In the genomic region with DNA sequence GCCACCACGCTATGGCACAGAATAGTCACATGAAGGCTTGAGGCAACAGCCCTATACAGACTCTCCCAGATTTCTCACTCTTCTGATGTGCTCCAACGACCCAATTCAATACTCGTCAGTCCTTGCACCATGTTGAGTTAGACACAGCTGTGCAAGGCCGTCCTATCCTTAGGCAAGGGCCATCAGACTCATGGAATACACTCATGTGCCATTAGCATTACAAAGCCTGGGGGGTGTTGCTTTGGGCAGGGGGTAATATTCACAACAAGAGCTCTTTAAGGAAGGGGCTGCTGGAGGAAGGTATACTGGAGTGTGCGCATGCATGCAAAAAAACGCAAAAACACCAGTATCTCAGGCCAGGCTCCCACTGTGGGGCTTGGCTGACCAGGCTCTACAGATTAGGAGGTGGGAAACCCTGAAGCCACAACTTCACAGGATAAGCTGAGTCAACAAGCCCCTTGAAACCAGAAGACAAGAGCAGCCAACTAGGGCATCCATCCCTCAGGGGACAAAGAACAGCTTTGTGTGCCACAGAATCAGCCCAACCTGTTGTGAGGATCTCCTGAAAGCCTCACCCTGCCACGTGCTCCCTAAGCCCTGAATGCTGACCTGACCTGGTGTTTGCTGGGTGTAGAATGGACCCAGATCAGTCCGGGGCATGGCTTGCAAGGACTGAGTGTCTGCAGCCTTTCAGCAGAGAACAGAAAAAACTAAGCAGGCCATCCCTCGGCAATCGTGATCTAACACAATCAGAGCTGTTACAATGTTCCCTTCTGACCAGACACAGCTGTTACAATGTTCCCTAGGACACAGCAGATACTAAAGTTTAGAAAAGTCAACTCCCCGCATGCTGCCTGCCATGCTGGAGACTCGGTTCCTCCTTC, we compare ENCODE assay signal across 14 mouse cellular contexts.
DNase-seq lines count a peak whose midpoint lies in the region; ATAC-seq and TF ChIP-seq lines count a peak whose summit lies in the region.
"Had no signal": no experiment of that assay in that cellular context is flagged by ENCODE, and none has a peak within 500 bp of the region (broad histone marks: within the 10 kb centered on the region; RNA-seq: fewer than 3 reads in every experiment).

No protein-coding gene starts in this region.

- no peaks in the 10 kb centered on the region for H3K9me3 ChIP-seq in intestine, embryonic 15.5 days
- H3K9me3 ChIP-seq in intestine, postnatal 0 days (ENCODE audit: control insufficient read depth): no peaks in the 10 kb centered on the region
- peaks cover 16% of the 10 kb centered on the region for H3K9me3 ChIP-seq in midbrain, embryonic 10.5 days (replicated peaks)
- no peaks in the 10 kb centered on the region for H3K9me3 ChIP-seq in midbrain, embryonic 16.5 days (replicated peaks; ENCODE audit: control insufficient read depth, low read length, poor library complexity, severe bottlenecking)
- 0 out of 2 replicates have a peak, but pooled peaks cover 5% of the 10 kb centered on the region for H3K9me3 ChIP-seq in forebrain, embryonic 15.5 days

- H3K27ac ChIP-seq in intestine, embryonic 15.5 days: 0 out of 2 replicates have a peak overlapping the region, but pooled peaks have one; percentile 40
- H3K27ac ChIP-seq in intestine, postnatal 0 days (ENCODE audit: low read depth, low read length): no peak overlapping the region
- H3K27ac ChIP-seq in midbrain, embryonic 10.5 days (replicated peaks): peak overlapping the region; percentile 61
- H3K27ac ChIP-seq in midbrain, embryonic 16.5 days (ENCODE audit: low read length): no peak overlapping the region
- H3K27ac ChIP-seq in embryonic fibroblast, embryonic 13.5 days (ENCODE audit: insufficient read depth, low read length): peak overlapping the region; percentile 60
- no peak overlapping the region for H3K27ac ChIP-seq in forebrain, embryonic 15.5 days (replicated peaks)
- H3K27ac ChIP-seq: embryonic facial prominence, embryonic 13.5 days; hindbrain, embryonic 12.5 days had no signal

- DNase-seq in midbrain, embryonic 10.5 days (ENCODE audit: low spot score): no peak
- peak; percentile 45 for DNase-seq in testis, postnatal 10 days (ENCODE audit: low spot score)
- DNase-seq in right cerebral cortex, postnatal 14 days: no peak
- DNase-seq: adrenal gland, adult 8-10 months; cerebellum, adult 18-20 months; thymus, postnatal 4 days had no signal

- H3K27me3 ChIP-seq in intestine, embryonic 15.5 days (replicated peaks): no peaks in the 10 kb centered on the region
- no peaks in the 10 kb centered on the region for H3K27me3 ChIP-seq in intestine, postnatal 0 days (replicated peaks; ENCODE audit: control insufficient read depth, insufficient read depth, low read length)
- H3K27me3 ChIP-seq in midbrain, embryonic 10.5 days (ENCODE audit: low read depth, poor library complexity, severe bottlenecking): no peaks in the 10 kb centered on the region
- no peaks in the 10 kb centered on the region for H3K27me3 ChIP-seq in midbrain, embryonic 16.5 days (ENCODE audit: control insufficient read depth, insufficient read depth, low read depth, low read length)
- H3K27me3 ChIP-seq in forebrain, embryonic 15.5 days: no peaks in the 10 kb centered on the region
- H3K27me3 ChIP-seq: embryonic facial prominence, embryonic 13.5 days; hindbrain, embryonic 12.5 days had no signal

- no peaks in the 10 kb centered on the region for H3K36me3 ChIP-seq in intestine, embryonic 15.5 days
- H3K36me3 ChIP-seq in intestine, postnatal 0 days (ENCODE audit: control insufficient read depth, insufficient read depth): no peaks in the 10 kb centered on the region
- H3K36me3 ChIP-seq in midbrain, embryonic 10.5 days: peaks cover 43% of the 10 kb centered on the region
- H3K36me3 ChIP-seq in midbrain, embryonic 16.5 days (ENCODE audit: control insufficient read depth, insufficient read depth, low read length): no peaks in the 10 kb centered on the region
- no peaks in the 10 kb centered on the region for H3K36me3 ChIP-seq in forebrain, embryonic 15.5 days

- ATAC-seq in intestine, embryonic 15.5 days: no peak
- no peak for ATAC-seq in intestine, postnatal 0 days
- ATAC-seq in midbrain, embryonic 16.5 days: no peak
- ATAC-seq in forebrain, embryonic 15.5 days (replicated peaks): no peak

- TF ChIP-seq POLR2A in embryonic fibroblast, embryonic 13.5 days (IDR thresholded peaks at IDR 0.05; ENCODE audit: low read depth, low read length): no peak

- H3K4me2 ChIP-seq in intestine, embryonic 15.5 days (replicated peaks): no peak overlapping the region
- H3K4me2 ChIP-seq in intestine, postnatal 0 days (replicated peaks; ENCODE audit: low read depth): no peak overlapping the region
- H3K4me2 ChIP-seq in midbrain, embryonic 16.5 days (ENCODE audit: low read length): no peak overlapping the region
- H3K4me2 ChIP-seq in forebrain, embryonic 15.5 days (replicated peaks): no peak overlapping the region
- H3K4me2 ChIP-seq: embryonic facial prominence, embryonic 13.5 days; hindbrain, embryonic 12.5 days; midbrain, embryonic 11.5 days had no signal

- no peak for TF ChIP-seq CTCF in intestine, postnatal 0 days (IDR thresholded peaks at IDR 0.05; ENCODE audit: low read depth)
- TF ChIP-seq CTCF in embryonic fibroblast, embryonic 13.5 days (IDR thresholded peaks at IDR 0.05; ENCODE audit: borderline replicate concordance, insufficient read depth, low read length): no peak

- no peak overlapping the region for H3K9ac ChIP-seq in intestine, embryonic 15.5 days
- H3K9ac ChIP-seq in intestine, postnatal 0 days (ENCODE audit: low read depth, low read length): no peak overlapping the region
- no peak overlapping the region for H3K9ac ChIP-seq in midbrain, embryonic 16.5 days (ENCODE audit: low read depth, low read length)
- no peak overlapping the region for H3K9ac ChIP-seq in forebrain, embryonic 15.5 days (replicated peaks)
- H3K9ac ChIP-seq: embryonic facial prominence, embryonic 13.5 days; hindbrain, embryonic 12.5 days had no signal

- 63% methylated on average over 12 of the region's 12 CpGs for WGBS in intestine, embryonic 15.5 days
- WGBS in intestine, postnatal 0 days: 65% methylated on average over 12 of the region's 12 CpGs
- 68% methylated on average over 12 of the region's 12 CpGs for WGBS in midbrain, embryonic 10.5 days
- 53% methylated on average over 12 of the region's 12 CpGs for WGBS in midbrain, embryonic 16.5 days
- 57% methylated on average over 12 of the region's 12 CpGs for WGBS in forebrain, embryonic 15.5 days

- no peak overlapping the region for H3K4me3 ChIP-seq in intestine, embryonic 15.5 days (replicated peaks)
- H3K4me3 ChIP-seq in intestine, postnatal 0 days (ENCODE audit: low read depth, low read length): no peak overlapping the region
- H3K4me3 ChIP-seq in midbrain, embryonic 10.5 days: no peak overlapping the region
- H3K4me3 ChIP-seq in midbrain, embryonic 16.5 days (ENCODE audit: low read depth, low read length): no peak overlapping the region
- no peak overlapping the region for H3K4me3 ChIP-seq in embryonic fibroblast, embryonic 13.5 days (ENCODE audit: insufficient read depth, low read length)
- no peak overlapping the region for H3K4me3 ChIP-seq in forebrain, embryonic 15.5 days
- H3K4me3 ChIP-seq: embryonic facial prominence, embryonic 13.5 days; hindbrain, embryonic 12.5 days had no signal

- H3K4me1 ChIP-seq in intestine, embryonic 15.5 days (replicated peaks): peaks cover 7% of the 10 kb centered on the region; the same call in 1 of the 2 replicates
- no peaks in the 10 kb centered on the region for H3K4me1 ChIP-seq in intestine, postnatal 0 days (replicated peaks; ENCODE audit: control insufficient read depth, insufficient read depth, low read length)
- peaks cover 25% of the 10 kb centered on the region for H3K4me1 ChIP-seq in midbrain, embryonic 10.5 days
- H3K4me1 ChIP-seq in midbrain, embryonic 16.5 days (ENCODE audit: control insufficient read depth, insufficient read depth, low read length): 0 out of 2 replicates have a peak, but pooled peaks cover 2% of the 10 kb centered on the region
- H3K4me1 ChIP-seq in embryonic fibroblast, embryonic 13.5 days (ENCODE audit: control insufficient read depth, insufficient read depth, low read length): 0 out of 2 replicates have a peak, but pooled peaks cover 11% of the 10 kb centered on the region
- H3K4me1 ChIP-seq in forebrain, embryonic 15.5 days: no peaks in the 10 kb centered on the region
- H3K4me1 ChIP-seq: embryonic facial prominence, embryonic 13.5 days had no signal

Comparison
In these comparisons a context has a peak if more than half of its experiments do, and no peak if none do; other contexts are left out.
1. H3K27ac ChIP-seq: peak in intestine, embryonic 15.5 days (single experiment), midbrain, embryonic 10.5 days (single experiment) and embryonic fibroblast, embryonic 13.5 days (single experiment); none in intestine, postnatal 0 days (single experiment), midbrain, embryonic 16.5 days (single experiment) and forebrain, embryonic 15.5 days (single experiment).